Mouse (Mus musculus) neural tube, embryonic 15.5 days (tissue): ENCODE measurements around the gene Pltp. TPM values are rescaled to one million over a fixed set of nuclear protein-coding genes. Genes with fewer than 3 reads are reported as not detected.
A peak's percentile ranks its signal among the peaks of the same experiment; 100 is the strongest.

Experiments used
- ATAC-seq: fragments of 200-750 bp; cut with Nextera tagmentation; 2 replicates; pipeline ENCODE4 v1.8.0; 2017; ENCODE audit warnings: mild to moderate bottlenecking, moderate TSS enrichment, moderate library complexity; ENCODE audit not compliant: low FRiP score
- H3K27ac ChIP-seq: fragments of 300-500 bp; sonication (generic); replicated peaks from 2 replicates; pipeline ENCODE4 v1.5.1; 2015; ENCODE audit warnings: mild to moderate bottlenecking, inconsistent platforms
- H3K27me3 ChIP-seq: fragments of 300-500 bp; sonication (generic); replicated peaks from 2 replicates; pipeline ENCODE4 v1.6.1; 2015; ENCODE audit warnings: inconsistent platforms
- H3K36me3 ChIP-seq: fragments of 300-500 bp; sonication (generic); 2 replicates; pipeline ENCODE4 v1.6.1; 2015; ENCODE audit warnings: inconsistent platforms
- H3K4me1 ChIP-seq: fragments of 300-500 bp; sonication (generic); 2 replicates; pipeline ENCODE4 v1.6.1; 2015; ENCODE audit warnings: inconsistent platforms
- H3K4me2 ChIP-seq: fragments of 300-500 bp; sonication (generic); 2 replicates; pipeline ENCODE4 v1.6.1; 2015; ENCODE audit warnings: inconsistent platforms, mild to moderate bottlenecking, moderate library complexity
- H3K4me3 ChIP-seq: fragments of 300-500 bp; sonication (generic); replicated peaks from 2 replicates; pipeline ENCODE4 v1.5.1; 2015; ENCODE audit warnings: mild to moderate bottlenecking, inconsistent platforms
- H3K9ac ChIP-seq: fragments of 300-500 bp; sonication (generic); replicated peaks from 2 replicates; pipeline ENCODE4 v1.6.1; 2015; ENCODE audit warnings: mild to moderate bottlenecking, inconsistent platforms
- H3K9me3 ChIP-seq: fragments of 300-500 bp; sonication (generic); replicated peaks from 2 replicates; pipeline ENCODE4 v1.6.1; 2016; ENCODE audit warnings: inconsistent platforms
- WGBS: fragments of 180-500 bp; shearing (Covaris S2); methylation state at CpG from one replicate; pipeline ENCODE4 v1.1.7; 2015; ENCODE audit warnings: mixed read lengths; 5-methylcytosine and 5-hydroxymethylcytosine counted together
- polyA plus RNA-seq: library from polyadenylated mRNA; unstranded; fragments of >200 nt; fragmentation: Nextera tagmentation; extraction: Ambion mirVana; gene quantifications from 2 replicates; pipeline ENCODE4 v1.2.1, GENCODE M21; 2015

Gene Pltp
- polyA plus RNA-seq, 1 experiment from 2014 or later: 117 TPM

DNA sequence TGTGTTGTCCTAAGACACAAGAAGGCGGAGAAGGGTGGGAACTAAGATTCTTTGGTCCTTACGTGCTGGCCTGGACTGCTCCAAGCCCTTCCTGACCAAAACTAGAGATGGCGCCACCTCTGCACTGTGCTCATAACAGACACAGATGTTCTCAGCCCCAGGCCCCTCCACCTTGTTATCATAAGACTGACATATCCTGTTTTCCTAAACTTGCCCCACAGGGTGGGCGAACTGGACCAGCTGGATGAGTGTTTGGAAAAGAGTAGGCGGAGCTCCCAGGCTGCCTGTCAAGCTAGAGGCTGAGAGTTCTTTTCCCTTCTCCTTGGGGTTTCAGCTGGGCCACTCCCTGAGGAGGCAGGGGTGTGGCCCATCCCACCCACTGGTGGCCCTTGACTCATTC, 39.8 kb downstream of the Pltp start:
- no peak for ATAC-seq
- no peak overlapping the region; the same call in 1 of the 2 replicates for H3K9ac ChIP-seq

DNA sequence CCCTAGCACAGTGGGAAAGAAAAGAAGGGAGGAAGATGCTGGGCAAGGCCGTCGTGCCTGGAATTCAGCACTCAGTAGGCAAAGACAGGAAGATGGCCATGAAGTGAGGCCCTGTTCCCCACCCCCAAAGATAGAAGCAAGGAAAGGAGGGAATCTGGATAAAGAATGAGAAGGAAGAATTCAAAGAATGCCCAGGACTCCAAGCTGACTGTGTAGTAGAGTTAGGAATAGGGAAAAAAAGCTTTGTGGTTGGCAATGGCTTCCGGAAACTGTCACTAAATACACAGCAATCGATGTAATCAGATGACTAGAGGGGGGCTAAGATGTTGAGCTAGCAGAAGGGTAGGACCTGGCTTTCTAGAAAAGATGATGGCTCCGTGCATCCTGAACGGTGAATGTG, 40.3 kb downstream of the Pltp start:
- no peaks in the 10 kb centered on the region for H3K27me3 ChIP-seq
- peaks cover 5% of the 10 kb centered on the region for H3K4me1 ChIP-seq
- peaks cover 35% of the 10 kb centered on the region for H3K36me3 ChIP-seq
- H3K4me2 ChIP-seq: no peak overlapping the region
- no peaks in the 10 kb centered on the region for H3K9me3 ChIP-seq
- no peak overlapping the region for H3K4me3 ChIP-seq
- no peak for ATAC-seq
- 90% methylated on average over 6 of the region's 6 CpGs for WGBS
- H3K27ac ChIP-seq: no peak overlapping the region
- no peak overlapping the region for H3K9ac ChIP-seq

More for the DNA sequence above, 39.8 kb downstream of the Pltp start:
- H3K36me3 ChIP-seq: peaks cover 34% of the 10 kb centered on the region
- H3K9me3 ChIP-seq: no peaks in the 10 kb centered on the region
- no peaks in the 10 kb centered on the region for H3K27me3 ChIP-seq
- WGBS: 83% methylated on average over 5 of the region's 5 CpGs
- peaks cover 10% of the 10 kb centered on the region for H3K4me1 ChIP-seq
- H3K4me2 ChIP-seq: no peak overlapping the region
- no peak overlapping the region for H3K27ac ChIP-seq
- no peak overlapping the region for H3K4me3 ChIP-seq

DNA sequence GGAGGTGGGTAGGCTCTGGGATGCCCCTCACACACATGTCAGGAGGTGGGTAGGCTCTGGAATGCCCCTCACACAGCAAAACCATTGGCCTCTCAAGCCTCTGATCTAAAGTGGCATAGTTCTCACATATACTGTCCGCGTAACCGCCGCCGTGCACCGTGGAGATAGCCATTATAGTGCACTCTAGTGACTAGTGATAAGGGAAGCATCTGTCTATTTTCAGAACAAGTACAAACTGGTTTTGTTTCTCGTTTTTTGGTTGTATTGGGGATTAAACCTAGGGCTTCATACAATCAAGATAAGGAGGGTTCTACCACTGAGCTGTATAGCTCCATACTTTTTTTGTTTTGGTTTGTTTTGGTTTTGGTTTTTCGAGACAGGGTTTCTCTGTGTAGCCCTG, 41.7 kb downstream of the Pltp start:
- 92% methylated on average over 8 of the region's 8 CpGs for WGBS
- Histone ChIP-seq H3K27ac (no peak overlapping the region), H3K27me3 (no peaks in the 10 kb centered on the region), H3K4me3 (no peak overlapping the region), H3K4me2 (no peak overlapping the region), H3K36me3 (peaks cover 21% of the 10 kb centered on the region), H3K4me1 (no peaks in the 10 kb centered on the region), H3K9me3 (no peaks in the 10 kb centered on the region), H3K9ac (no peak overlapping the region)
- ATAC-seq: no peak

DNA sequence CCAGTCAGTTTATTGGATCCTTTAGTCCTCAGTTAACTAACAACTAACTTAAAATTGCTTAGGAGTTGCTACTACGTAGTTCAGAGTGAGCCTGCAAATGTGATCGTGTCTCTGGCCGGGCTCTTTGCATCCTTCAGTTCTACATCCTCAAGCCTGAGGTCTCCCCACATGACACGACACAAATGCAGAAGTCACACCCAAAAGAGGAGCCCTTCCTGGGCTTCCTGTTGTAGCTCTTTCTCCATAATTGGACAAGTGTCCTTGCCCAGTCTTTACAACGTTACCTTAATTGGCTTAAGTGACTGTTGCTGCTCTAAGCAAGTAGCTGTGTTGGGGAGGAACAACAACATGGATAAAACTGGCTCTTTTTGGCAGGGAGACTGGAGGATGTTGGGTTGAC, 42.2 kb downstream of the Pltp start:
- no peaks in the 10 kb centered on the region for H3K9me3 ChIP-seq
- no peaks in the 10 kb centered on the region for H3K4me1 ChIP-seq
- H3K4me3 ChIP-seq: no peak overlapping the region
- peaks cover 16% of the 10 kb centered on the region for H3K36me3 ChIP-seq
- 89% methylated on average over 5 of the region's 5 CpGs for WGBS
- H3K27ac ChIP-seq: no peak overlapping the region
- no peak overlapping the region for H3K4me2 ChIP-seq
- no peak for ATAC-seq
- no peak overlapping the region for H3K9ac ChIP-seq
- H3K27me3 ChIP-seq: no peaks in the 10 kb centered on the region

DNA sequence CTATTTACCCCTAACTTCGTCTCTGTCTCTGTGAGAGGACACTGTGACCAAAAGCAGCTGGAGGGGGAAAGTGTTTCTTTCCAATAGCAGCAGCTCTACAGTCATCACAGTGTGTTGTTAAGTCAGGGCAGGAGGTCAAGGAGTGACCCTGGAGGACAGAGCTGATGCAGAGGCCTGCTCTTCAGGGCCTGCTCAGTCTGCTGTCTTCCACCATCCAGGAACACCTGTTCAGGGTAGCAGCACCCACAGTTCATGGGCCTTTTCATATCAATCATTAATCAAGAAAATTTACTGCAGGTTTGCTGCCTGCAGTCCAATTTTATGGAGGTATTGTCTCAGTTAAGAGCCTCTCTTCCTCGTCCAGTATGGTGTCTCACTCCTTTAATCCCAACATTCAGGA, 44.0 kb downstream of the Pltp start:
- Histone ChIP-seq H3K4me1 (no peaks in the 10 kb centered on the region), H3K9me3 (no peaks in the 10 kb centered on the region), H3K4me3 (no peak overlapping the region), H3K27ac (no peak overlapping the region), H3K36me3 (peaks cover 22% of the 10 kb centered on the region), H3K27me3 (no peaks in the 10 kb centered on the region), H3K4me2 (no peak overlapping the region), H3K9ac (no peak overlapping the region)
- ATAC-seq: no peak
- 53% methylated on average over 2 of the region's 2 CpGs for WGBS

DNA sequence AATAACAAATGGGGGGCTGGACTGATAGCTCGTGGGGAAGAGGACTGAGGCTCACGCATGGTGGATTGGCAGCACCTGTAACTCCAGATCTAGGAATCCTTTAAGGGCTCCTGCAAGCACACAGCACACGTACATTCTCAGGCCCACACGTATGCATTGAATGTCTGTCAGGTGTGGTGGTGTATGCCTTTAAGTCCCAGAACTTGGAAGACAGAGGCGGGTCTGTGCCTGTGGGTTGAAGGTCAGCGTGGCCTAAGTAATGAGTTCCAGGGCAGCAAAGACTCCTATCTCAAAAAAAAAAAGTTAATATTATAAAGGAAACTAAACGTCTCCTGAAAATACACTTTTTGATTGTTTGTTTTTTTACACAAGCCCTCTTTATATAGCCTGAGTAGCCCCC, 50.9 kb downstream of the Pltp start:
- 88% methylated on average over 7 of the region's 7 CpGs for WGBS
- Histone ChIP-seq H3K27me3 (no peaks in the 10 kb centered on the region), H3K36me3 (peaks cover 9% of the 10 kb centered on the region), H3K4me1 (peaks cover 47% of the 10 kb centered on the region), H3K4me2 (peak overlapping the region; percentile 82), H3K27ac (no peak overlapping the region), H3K9me3 (no peaks in the 10 kb centered on the region), H3K9ac (no peak overlapping the region), H3K4me3 (no peak overlapping the region)
- no peak for ATAC-seq

DNA sequence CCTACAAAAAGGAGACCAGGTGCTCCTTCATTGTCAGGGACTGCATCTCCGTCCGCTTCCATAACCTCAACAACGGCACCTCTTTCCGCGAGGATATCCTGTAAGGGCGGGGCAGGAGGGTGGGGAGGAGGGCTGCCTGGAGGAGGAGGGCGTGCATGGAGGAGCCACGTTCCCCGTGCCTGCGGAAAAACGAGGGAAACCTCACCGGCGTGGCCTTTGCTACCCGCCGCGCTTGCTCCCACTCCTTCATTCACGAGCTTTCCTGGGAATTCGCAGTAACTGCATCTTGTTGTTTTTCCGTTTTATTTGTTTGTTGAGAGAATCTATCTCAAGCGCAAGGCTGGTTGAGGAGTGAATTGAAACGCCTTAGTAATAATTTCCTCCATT, 52.2 kb downstream of the Pltp start:
- WGBS: under 1% methylated on average over 21 of the region's 21 CpGs
- no peaks in the 10 kb centered on the region for H3K9me3 ChIP-seq
- H3K9ac ChIP-seq: peak overlapping the region; percentile 86
- peak overlapping the region; percentile 96 for H3K4me3 ChIP-seq
- H3K27me3 ChIP-seq: no peaks in the 10 kb centered on the region
- ATAC-seq: peak; percentile 43
- H3K4me2 ChIP-seq: peak overlapping the region; percentile 82
- H3K4me1 ChIP-seq: peaks cover 47% of the 10 kb centered on the region
- peaks cover 16% of the 10 kb centered on the region for H3K36me3 ChIP-seq
- peak overlapping the region; percentile 91 for H3K27ac ChIP-seq

DNA sequence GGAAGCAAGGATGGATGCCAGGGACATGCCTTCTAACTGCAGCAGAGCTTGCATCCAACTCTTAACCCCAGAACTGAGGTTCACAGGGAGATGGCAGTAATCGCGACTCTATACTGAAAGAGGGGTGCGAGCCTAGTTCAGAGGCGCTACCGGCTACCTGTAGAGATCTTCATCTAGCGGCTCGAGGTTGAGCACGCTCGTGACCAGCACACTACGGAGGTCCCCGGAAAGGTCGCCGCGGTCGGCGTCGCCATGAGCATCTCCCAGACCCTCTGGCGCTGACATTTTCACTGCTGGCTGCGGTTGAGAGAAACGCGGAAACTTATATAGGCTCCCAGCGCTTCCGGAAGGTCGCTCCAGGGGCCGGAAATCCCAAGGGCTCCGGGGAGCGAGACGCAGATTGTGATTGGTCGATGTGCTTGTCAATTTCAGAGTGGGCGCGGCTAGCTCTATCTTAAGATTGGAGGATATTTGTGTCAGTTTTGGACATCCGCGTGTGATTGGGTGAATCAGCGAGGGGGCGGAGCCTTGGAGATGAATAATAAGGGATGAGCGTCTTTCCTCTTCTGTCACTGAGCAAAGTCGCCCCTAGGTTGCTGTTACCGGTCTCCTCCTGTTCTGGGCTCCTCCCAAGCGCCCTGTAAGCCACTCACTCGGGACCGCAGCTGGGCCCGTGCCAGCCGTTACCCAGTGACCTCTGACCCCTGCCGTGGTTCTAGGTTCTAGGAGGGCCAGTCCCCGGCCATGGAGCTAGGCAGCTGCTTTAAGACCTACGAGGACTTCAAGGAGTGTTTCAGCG, 52.8 kb downstream of the Pltp start, which contains the start of the genes Acot8 and Zswim3:
Gene Acot8 (minus strand): TSS at position 350 of the 799 bp plus-strand sequence.
Gene Zswim3 (plus strand): TSS at position 566 of the 799 bp plus-strand sequence.
- H3K9me3 ChIP-seq: no peaks in the 10 kb centered on the region
- H3K27me3 ChIP-seq: no peaks in the 10 kb centered on the region
- peak within 1 kb of the TSS; percentile 82 for H3K4me2 ChIP-seq
- H3K9ac ChIP-seq: peak within 1 kb of the TSS; percentile 86
- peaks cover 17% of the 10 kb centered on the region for H3K36me3 ChIP-seq
- peak within 1 kb of the TSS; percentile 91 for H3K27ac ChIP-seq
- peak within 1 kb of the TSS; percentile 96 for H3K4me3 ChIP-seq
- under 1% methylated on average over 47 of the region's 47 CpGs for WGBS
- peaks cover 47% of the 10 kb centered on the region for H3K4me1 ChIP-seq
- peak; percentile 97 for ATAC-seq

DNA sequence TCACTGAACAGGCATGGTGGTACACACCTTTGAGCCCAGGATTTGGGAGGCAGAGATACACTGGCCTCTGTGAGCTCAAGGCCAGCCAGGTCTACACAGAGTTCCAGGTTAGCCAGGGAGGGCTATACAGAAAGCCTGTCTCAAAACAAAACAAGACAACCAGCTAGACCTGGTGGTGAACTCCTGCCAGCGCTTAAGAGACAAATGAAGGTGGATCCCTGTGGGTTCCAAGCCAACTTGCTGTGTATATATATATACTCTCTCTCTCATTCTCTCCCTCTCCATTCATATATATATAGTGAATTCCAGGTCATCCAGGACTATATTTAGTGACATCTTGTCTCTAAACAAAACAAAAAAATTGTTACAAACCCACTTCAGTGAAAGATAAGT, 53.6 kb downstream of the Pltp start:
- Histone ChIP-seq H3K4me1 (peaks cover 47% of the 10 kb centered on the region), H3K9me3 (no peaks in the 10 kb centered on the region), H3K27ac (peak overlapping the region; percentile 89; the same call in 1 of the 2 replicates), H3K4me3 (peak overlapping the region; percentile 96), H3K4me2 (peak overlapping the region; percentile 67), H3K36me3 (peaks cover 16% of the 10 kb centered on the region), H3K27me3 (no peaks in the 10 kb centered on the region), H3K9ac (peak overlapping the region; percentile 76)
- WGBS: 63% methylated on average over 1 of the region's 1 CpGs
- no peak for ATAC-seq

DNA sequence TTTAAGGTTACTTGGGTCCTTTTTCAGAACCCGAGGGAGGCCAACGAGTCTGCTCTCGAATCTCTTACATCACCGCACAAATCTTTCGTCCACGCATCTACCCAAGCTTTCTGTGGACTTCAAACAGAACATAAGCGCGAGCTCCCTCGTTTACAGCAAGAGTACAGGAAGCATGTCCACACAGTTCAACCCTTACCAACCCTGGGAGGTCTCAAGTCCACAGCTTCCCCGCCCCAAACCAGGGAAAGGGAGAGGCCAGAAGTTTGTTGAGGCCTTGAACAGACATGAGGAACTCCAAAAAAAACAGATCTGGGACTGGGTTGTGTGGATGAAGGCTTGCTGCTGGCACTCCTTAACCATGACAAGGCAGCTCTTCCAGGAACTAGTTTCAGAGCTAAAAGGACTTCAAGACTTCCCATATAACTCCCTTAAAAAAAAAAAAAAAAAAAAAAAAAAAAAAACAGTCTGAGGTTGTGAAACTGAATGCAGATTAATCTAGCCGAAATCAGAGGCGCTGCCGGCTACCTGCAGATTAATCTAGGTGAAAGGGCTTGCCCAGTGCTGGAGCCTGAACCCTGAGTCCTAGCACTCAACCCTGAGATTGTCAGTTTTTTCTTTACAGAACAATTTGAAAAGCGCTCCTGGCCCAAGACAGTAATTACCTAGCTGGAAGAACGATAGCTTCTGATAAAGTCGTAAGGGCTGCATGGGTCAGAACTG, 54.1 kb downstream of the Pltp start:
- ATAC-seq: no peak
- Histone ChIP-seq H3K4me1 (peaks cover 47% of the 10 kb centered on the region), H3K27ac (no peak overlapping the region), H3K9ac (peak overlapping the region; percentile 76; the same call in 1 of the 2 replicates), H3K36me3 (peaks cover 13% of the 10 kb centered on the region; the same call in 1 of the 2 replicates), H3K4me2 (peak overlapping the region; percentile 67), H3K4me3 (peak overlapping the region; percentile 96), H3K27me3 (no peaks in the 10 kb centered on the region), H3K9me3 (no peaks in the 10 kb centered on the region)
- WGBS: 95% methylated on average over 16 of the region's 16 CpGs

DNA sequence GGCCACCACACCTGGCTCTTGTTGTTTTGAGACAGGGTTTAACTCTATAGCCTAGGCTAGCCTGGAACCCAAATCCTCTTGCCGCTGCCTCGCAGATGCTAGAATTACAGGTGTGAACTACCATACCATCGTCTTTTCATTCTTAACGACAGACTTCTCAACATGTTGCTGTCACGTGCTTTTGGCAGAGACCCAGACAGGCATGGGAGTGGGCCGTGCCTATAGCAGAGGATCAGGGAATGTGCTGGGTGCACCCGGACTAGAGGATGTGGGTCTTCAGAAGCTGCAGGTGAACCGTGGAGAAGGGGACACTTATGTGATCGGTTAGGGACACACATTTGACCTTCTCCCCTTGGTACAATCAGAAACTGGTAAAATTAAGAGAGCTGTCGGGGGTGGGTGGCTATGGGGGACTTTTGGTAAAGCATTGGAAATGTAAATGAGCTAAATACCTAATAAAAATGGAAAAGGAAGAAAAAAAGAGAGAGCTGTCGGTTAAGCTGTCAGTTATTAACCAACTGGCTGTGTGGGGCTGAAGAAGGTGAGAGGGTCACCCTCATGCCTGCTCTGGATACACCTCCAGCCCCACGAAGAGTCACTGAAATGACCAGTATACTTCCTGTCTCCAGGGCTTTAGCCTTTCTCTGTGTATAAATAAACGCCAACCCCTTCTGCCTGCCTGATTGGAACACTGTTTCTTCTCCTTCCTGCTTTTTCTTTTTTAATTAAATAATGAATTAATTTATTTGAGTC, 57.1 kb downstream of the Pltp start:
- Histone ChIP-seq H3K9me3 (no peaks in the 10 kb centered on the region), H3K27ac (no peak overlapping the region), H3K4me2 (no peak overlapping the region), H3K27me3 (no peaks in the 10 kb centered on the region), H3K9ac (no peak overlapping the region), H3K4me3 (no peak overlapping the region), H3K36me3 (peaks cover 38% of the 10 kb centered on the region), H3K4me1 (peaks cover 23% of the 10 kb centered on the region)
- WGBS: 95% methylated on average over 13 of the region's 13 CpGs
- ATAC-seq: no peak
